Mouse (Mus musculus) ES-Bruce4 (cell line): ENCODE data around the gene Mlxipl.

Experiments used
- EP300 ChIP-seq: IDR thresholded peaks from 2 replicates; pipeline ENCODE4 v1.6.1; 2011; ENCODE audit warnings: low read depth, low read length; ENCODE audit not compliant: insufficient read depth
- POLR2A ChIP-seq: IDR thresholded peaks from one replicate; pipeline ENCODE4 v1.8.1; 2011; ENCODE audit warnings: low read length; ENCODE audit not compliant: insufficient read depth

- TF ChIP-seq POLR2A: no peak
- no peak for TF ChIP-seq EP300
These were observed 36.3 kb upstream of the Mlxipl start for GRCm38 (mm10) chr5:135053356-135053755.
